Mouse (Mus musculus): ENCODE measurements at regions not wholly inside any gene's neighbourhood (a gene's known extent, or its start where the extent isn't known, plus 50 kb on each side); places are given as distances from the start of the nearest gene placed in this dataset.

DNA sequence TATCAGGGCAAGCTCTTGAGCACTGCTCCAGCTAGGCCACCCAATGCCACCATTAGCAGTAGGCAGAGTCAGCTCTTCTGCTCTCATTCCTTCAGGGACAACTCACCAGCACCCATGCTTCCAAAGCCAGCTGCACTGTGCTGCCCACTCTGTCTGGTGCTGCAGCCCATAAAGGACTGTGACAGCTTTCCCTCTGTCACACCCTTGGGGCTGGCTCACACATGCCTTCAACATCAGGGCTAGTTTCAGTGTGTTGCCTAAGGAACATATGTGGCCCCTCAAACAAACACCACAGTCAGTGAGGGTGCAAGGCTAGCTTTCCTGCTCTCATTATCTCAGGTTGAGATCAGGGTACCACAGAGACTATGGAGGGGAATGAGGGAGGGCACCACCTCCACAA, 75.3 kb downstream of the Gm19965 start:
- no peak for DNase-seq

DNA sequence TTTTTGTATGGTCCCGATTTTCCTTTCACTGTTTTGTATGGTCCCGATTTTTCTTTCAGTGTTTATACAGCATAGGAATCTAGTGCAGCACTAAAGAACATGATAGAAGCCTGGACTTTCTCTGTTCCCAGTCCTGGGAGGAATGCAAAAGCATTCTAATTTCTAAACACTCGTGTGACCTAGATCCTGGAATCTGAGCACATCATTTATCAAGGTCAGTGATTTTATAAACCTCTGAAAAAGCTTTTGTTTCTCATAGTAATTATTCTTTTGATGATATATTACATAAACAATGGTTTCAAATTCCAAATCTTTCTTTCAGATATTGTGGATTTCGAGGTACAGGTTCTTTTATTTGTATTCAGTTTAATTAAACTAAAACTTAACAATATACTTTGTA, 93.7 kb downstream of the Gm19965 start:
- DNase-seq: peak; percentile 56

DNA sequence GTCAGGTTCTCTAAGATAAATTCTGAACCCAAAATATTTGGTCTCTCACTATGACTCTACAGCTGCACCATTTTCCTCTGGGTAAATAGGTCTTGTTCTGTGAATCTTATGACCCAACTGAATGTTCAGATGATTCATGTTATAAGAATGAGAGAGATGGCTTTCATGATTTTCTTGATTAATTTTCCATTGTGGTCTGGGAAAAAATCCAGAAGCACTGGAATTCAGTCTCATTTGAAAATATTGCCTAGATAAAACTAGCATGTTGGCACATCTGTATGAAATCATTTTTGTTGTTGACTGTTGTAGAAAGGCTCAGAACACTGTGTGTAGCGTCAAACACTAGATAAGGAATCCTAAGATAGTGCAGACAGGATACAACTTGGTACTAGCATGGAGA, 102.4 kb downstream of the Gm19965 start:
- no peak for DNase-seq

Measured in retina, postnatal 1 day (tissue).